Mouse (Mus musculus): ENCODE measurements around the gene Fam213a. TPM values are rescaled to one million over a fixed set of nuclear protein-coding genes. Genes with fewer than 3 reads are reported as not detected.
"Not testable (repeated sequence)": the region's sequence is repeated elsewhere in the genome, so short reads cannot be mapped to it uniquely, and the experiment has no call there.

Fam213a gene
- polyA plus RNA-seq (2014; fragmentation: Nextera tagmentation; extraction: Ambion mirVana) = 108 and 112 TPM in 2 replicates

DNA sequence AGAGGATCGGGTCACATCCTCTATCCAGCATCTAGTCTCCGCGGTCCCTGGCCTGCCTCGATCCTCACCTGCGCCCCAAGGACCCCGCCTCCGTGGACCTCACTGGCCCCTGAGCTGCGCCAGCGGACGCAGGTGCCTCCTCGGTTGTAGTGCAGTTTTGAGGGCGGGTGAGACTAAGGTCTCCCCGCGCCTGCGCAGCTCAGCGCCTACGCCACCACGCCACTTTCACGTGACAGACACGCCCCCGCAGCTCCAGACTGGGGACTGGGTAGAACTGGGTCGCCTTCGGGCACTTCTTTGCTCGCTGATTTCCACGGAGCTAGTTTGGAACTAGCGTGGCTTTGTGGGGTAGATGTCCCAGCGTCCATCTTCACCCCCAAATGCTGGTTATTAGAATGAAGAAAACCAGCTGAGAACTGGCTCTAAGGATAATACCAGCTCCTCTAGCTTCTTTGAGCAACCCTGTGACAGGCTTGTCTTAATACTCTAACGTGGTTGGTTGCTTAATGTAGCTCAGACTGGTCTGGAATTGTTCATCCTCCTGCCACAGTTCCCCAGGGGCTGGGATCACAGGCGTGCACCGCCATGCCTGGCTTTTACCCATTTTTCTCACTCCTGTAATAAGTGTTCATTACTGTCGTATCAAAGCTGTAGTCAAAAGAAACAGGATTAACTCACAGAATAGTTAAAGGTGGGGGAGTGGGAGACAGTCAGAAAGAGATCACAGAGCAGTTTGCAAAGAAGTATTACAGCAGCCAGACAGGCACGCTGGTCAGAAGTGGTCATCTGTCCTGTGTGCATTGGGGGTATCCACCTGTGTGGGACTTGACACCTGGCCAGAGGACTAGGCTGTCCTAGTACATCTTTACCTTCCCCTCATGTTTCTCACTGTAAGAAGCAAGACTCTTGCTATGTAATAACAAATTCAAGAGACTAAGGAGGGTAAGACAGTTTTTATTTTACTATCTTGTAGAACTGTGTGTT is at the start of gene Fam213a:
TSS of gene Fam213a (minus strand) at position 159 of the 984 bp plus-strand sequence.
- 6% methylated on average over 31 of the region's 32 CpGs for WGBS
- Histone ChIP-seq H3K36me3 (ENCODE audit: control insufficient read depth, insufficient read depth, low read length) (no peaks in the 10 kb centered on the region), H3K27me3 (ENCODE audit: control insufficient read depth, insufficient read depth, low read length) (no peaks in the 10 kb centered on the region), H3K27ac (ENCODE audit: low read depth, low read length) (no peak within 1 kb of the TSS), H3K4me3 (ENCODE audit: low read length) (peak within 1 kb of the TSS; percentile 53), H3K9ac (ENCODE audit: low read depth, low read length) (peak within 1 kb of the TSS; percentile 65), H3K9me3 (ENCODE audit: control insufficient read depth, low read length) (no peaks in the 10 kb centered on the region), H3K4me2 (replicated peaks; ENCODE audit: low read depth, low read length) (peak within 1 kb of the TSS; percentile 72), H3K4me1 (ENCODE audit: control insufficient read depth, insufficient read depth, low read length) (no peaks in the 10 kb centered on the region)
- ATAC-seq (ENCODE audit: low FRiP score, low TSS enrichment) = peak; percentile 97

DNA sequence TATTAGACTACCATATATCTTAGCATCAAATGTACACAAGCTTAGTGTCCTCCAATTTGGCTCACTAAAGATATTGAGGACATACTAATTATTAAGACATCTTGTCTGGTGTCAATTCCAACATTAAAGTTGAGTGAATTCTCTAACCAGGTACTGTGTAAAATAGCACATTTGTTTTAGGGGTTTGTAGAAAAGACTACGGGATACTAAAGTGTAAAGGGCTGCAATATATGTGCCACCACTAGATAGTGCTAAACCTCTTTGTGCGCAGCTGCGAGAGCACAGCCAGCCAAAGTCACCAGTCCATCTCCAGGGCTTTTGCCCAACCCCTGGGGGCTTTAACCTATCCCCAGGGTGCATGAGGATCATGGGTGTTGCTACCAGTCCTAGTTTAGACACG is 39.6 kb upstream of the Fam213a start:
- not testable (repeated sequence) for H3K4me2 ChIP-seq (replicated peaks; ENCODE audit: low read depth, low read length); H3K9ac ChIP-seq (ENCODE audit: low read depth, low read length); H3K27ac ChIP-seq (ENCODE audit: low read depth, low read length); H3K36me3 ChIP-seq (ENCODE audit: control insufficient read depth, insufficient read depth, low read length); H3K27me3 ChIP-seq (ENCODE audit: control insufficient read depth, insufficient read depth, low read length); H3K4me3 ChIP-seq (ENCODE audit: low read length); H3K9me3 ChIP-seq (ENCODE audit: control insufficient read depth, low read length); H3K4me1 ChIP-seq (ENCODE audit: control insufficient read depth, insufficient read depth, low read length); ATAC-seq (ENCODE audit: low FRiP score, low TSS enrichment)
- 72% methylated on average over 3 of the region's 4 CpGs for WGBS

DNA sequence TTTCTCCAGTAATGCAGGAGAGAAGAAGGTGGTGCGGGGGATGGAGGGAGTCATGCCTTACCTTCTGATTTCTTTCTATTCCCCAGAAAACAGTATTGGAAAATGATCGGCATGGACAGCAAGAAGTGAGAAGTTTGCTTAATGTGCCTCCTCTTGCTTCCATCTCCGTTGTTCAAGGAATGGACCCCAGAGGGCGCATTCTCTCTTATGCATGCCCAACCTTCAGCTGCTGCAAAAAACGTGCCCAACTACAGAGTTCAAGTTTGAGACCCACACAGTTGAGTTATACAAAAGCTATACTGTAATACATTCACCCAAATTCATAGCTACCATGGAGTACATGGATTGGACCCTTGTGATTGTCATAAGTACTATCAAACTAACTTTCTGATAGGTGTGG is 38.9 kb upstream of the Fam213a start:
- H3K9me3 ChIP-seq (ENCODE audit: control insufficient read depth, low read length) = no peaks in the 10 kb centered on the region
- no peak overlapping the region for H3K4me2 ChIP-seq (replicated peaks; ENCODE audit: low read depth, low read length)
- ATAC-seq (ENCODE audit: low FRiP score, low TSS enrichment) = no peak
- no peaks in the 10 kb centered on the region for H3K36me3 ChIP-seq (ENCODE audit: control insufficient read depth, insufficient read depth, low read length)
- H3K9ac ChIP-seq (ENCODE audit: low read depth, low read length) = no peak overlapping the region
- H3K4me3 ChIP-seq (ENCODE audit: low read length) = no peak overlapping the region
- H3K4me1 ChIP-seq (ENCODE audit: control insufficient read depth, insufficient read depth, low read length) = no peaks in the 10 kb centered on the region
- WGBS = 76% methylated on average over 5 of the region's 5 CpGs
- no peak overlapping the region for H3K27ac ChIP-seq (ENCODE audit: low read depth, low read length)
- no peaks in the 10 kb centered on the region for H3K27me3 ChIP-seq (ENCODE audit: control insufficient read depth, insufficient read depth, low read length)

DNA sequence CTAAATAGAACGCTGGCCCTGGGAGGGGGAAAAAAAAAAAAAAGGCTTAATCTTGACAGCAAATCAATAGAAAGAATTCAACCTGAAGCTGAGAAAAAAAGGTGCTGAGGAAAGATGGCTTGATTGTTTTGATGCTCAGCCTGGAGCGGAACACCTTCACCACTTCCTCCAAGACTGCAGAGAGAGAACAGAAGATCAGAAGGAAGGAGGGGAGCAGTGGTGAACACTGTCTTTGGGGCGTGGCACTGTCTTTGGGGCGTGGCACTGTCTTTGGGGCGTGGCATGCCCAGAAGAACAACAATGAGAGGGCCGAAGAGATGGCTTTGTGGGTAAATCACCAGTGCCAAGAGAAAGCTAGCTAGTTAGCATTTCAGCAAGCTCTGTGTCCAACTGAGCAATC is 36.9 kb upstream of the Fam213a start:
- Histone ChIP-seq H3K4me2 (replicated peaks; ENCODE audit: low read depth, low read length) (no peak overlapping the region), H3K9ac (ENCODE audit: low read depth, low read length) (no peak overlapping the region), H3K9me3 (ENCODE audit: control insufficient read depth, low read length) (no peaks in the 10 kb centered on the region), H3K4me1 (ENCODE audit: control insufficient read depth, insufficient read depth, low read length) (no peaks in the 10 kb centered on the region), H3K36me3 (ENCODE audit: control insufficient read depth, insufficient read depth, low read length) (no peaks in the 10 kb centered on the region), H3K27ac (ENCODE audit: low read depth, low read length) (no peak overlapping the region), H3K4me3 (ENCODE audit: low read length) (no peak overlapping the region), H3K27me3 (ENCODE audit: control insufficient read depth, insufficient read depth, low read length) (no peaks in the 10 kb centered on the region)
- WGBS = 80% methylated on average over 6 of the region's 6 CpGs
- ATAC-seq (ENCODE audit: low FRiP score, low TSS enrichment) = no peak

DNA sequence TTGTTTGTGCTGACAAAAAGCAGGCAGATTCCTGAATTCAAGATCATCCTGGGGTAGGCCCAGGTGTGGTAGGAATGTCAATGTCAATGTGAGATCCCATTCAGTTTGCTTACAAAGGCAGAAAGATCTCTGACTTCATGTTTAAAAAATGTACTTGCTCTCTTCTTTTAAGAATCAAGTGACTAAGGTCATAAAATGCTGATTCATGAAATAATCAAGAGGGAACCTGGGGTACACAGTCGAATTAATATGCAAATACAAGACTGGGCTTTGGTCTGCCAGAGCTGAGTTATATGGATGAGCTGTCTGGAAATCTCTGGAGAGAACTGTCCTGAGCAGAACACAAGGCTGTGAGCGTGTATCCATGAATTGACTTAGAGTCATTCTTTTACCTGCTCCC is 33.8 kb upstream of the Fam213a start:
- no peak for ATAC-seq (ENCODE audit: low FRiP score, low TSS enrichment)
- 89% methylated on average over 2 of the region's 2 CpGs for whole genome bisulfite sequencing
- no peak overlapping the region for H3K27ac ChIP-seq (ENCODE audit: low read depth, low read length)
- H3K4me3 ChIP-seq (ENCODE audit: low read length) = no peak overlapping the region
- no peaks in the 10 kb centered on the region for H3K4me1 ChIP-seq (ENCODE audit: control insufficient read depth, insufficient read depth, low read length)
- no peak overlapping the region for H3K9ac ChIP-seq (ENCODE audit: low read depth, low read length)
- no peak overlapping the region for H3K4me2 ChIP-seq (replicated peaks; ENCODE audit: low read depth, low read length)
- no peaks in the 10 kb centered on the region for H3K27me3 ChIP-seq (ENCODE audit: control insufficient read depth, insufficient read depth, low read length)
- no peaks in the 10 kb centered on the region for H3K36me3 ChIP-seq (ENCODE audit: control insufficient read depth, insufficient read depth, low read length)
- no peaks in the 10 kb centered on the region for H3K9me3 ChIP-seq (ENCODE audit: control insufficient read depth, low read length)

DNA sequence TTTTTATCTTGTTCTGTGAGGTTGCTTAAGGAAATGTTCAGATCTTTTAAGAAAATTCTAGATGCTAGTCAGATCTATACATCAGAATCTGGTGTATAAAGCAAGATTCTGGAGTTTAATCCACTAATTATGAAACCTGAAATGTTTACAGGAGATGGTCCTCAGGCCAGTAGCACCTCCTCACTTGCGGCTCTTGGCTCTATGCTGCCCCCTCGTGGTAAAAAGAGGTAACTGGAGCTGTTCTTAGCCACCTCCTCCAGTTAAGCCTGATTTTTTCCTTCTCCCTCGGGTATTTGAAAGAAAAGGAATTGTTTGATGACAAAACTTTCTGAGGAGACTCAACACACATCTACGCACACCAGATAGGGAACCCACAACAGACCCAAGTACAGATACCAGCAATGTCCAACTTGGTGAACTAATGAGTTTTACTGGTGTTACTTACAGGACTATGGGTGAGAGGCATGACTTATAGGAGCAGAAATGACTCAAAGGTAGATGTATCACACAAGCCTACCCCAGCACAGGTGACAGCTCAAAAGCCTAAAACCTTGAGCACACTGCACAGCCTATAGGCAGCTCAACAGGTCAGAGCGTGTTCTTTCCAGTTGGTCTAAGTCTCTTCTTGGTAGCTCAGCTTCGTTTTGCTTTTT is 21.7 kb upstream of the Fam213a start:
- ATAC-seq (ENCODE audit: low FRiP score, low TSS enrichment) = peak; percentile 48; the same call in 1 of the 2 replicates
- Histone ChIP-seq H3K4me2 (replicated peaks; ENCODE audit: low read depth, low read length) (no peak overlapping the region), H3K4me1 (ENCODE audit: control insufficient read depth, insufficient read depth, low read length) (no peaks in the 10 kb centered on the region), H3K9me3 (ENCODE audit: control insufficient read depth, low read length) (no peaks in the 10 kb centered on the region), H3K27ac (ENCODE audit: low read depth, low read length) (no peak overlapping the region), H3K36me3 (ENCODE audit: control insufficient read depth, insufficient read depth, low read length) (no peaks in the 10 kb centered on the region), H3K4me3 (ENCODE audit: low read length) (no peak overlapping the region), H3K27me3 (ENCODE audit: control insufficient read depth, insufficient read depth, low read length) (no peaks in the 10 kb centered on the region), H3K9ac (ENCODE audit: low read depth, low read length) (no peak overlapping the region)
- WGBS = 36% methylated on average over 6 of the region's 6 CpGs

DNA sequence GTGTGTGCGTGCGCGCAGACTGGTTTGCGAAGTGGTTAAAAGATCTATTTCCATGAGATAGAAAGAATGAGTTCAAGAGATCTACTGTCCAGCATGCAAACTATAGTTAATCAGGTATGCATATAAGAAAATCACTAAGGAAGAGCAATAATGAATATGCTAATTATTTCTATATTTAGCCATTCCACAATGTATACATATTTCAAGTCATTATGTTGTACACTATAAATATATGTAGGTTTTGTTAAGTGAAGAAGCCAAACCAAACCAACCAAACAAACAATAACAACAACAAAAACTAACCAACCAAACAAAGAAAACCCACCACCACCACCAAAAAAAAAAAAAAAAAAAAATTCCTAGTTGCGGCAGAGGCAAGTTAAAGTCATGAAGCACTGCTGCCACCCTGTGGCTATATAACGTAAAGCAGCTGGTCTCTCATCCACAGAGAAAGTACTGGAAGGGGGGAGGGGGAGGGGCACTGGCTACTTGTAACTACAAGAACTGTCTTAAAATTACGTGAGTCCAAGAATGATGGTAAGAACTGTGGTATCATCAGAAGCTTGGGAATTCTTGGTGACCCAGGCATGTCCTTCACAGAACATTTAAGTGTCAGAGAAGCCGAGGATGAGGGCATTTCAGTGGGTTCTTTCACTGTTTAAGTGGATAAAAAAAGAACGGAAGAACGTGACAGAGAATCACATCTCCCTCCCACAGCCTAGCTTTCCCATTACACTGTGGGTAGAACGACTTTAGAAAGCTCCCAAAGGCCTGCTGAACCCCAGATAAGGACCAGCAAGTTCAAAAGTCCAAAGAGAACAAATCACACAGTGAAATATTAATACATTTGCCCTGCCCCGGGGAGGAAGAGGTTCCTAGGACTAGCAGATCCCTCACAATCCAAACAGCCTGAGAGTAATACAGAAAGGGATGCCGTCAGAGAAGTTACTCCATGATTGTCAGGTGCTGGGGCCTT is 19.8 kb upstream of the Fam213a start:
- Histone ChIP-seq H3K36me3 (ENCODE audit: control insufficient read depth, insufficient read depth, low read length) (no peaks in the 10 kb centered on the region), H3K4me1 (ENCODE audit: control insufficient read depth, insufficient read depth, low read length) (no peaks in the 10 kb centered on the region), H3K9me3 (ENCODE audit: control insufficient read depth, low read length) (no peaks in the 10 kb centered on the region), H3K27ac (ENCODE audit: low read depth, low read length) (no peak overlapping the region), H3K9ac (ENCODE audit: low read depth, low read length) (no peak overlapping the region), H3K4me2 (replicated peaks; ENCODE audit: low read depth, low read length) (no peak overlapping the region; the same call in 1 of the 2 replicates), H3K27me3 (ENCODE audit: control insufficient read depth, insufficient read depth, low read length) (no peaks in the 10 kb centered on the region), H3K4me3 (ENCODE audit: low read length) (no peak overlapping the region)
- ATAC-seq (ENCODE audit: low FRiP score, low TSS enrichment) = peak; percentile 53; the same call in 1 of the 2 replicates
- 56% methylated on average over 13 of the region's 13 CpGs for WGBS

DNA sequence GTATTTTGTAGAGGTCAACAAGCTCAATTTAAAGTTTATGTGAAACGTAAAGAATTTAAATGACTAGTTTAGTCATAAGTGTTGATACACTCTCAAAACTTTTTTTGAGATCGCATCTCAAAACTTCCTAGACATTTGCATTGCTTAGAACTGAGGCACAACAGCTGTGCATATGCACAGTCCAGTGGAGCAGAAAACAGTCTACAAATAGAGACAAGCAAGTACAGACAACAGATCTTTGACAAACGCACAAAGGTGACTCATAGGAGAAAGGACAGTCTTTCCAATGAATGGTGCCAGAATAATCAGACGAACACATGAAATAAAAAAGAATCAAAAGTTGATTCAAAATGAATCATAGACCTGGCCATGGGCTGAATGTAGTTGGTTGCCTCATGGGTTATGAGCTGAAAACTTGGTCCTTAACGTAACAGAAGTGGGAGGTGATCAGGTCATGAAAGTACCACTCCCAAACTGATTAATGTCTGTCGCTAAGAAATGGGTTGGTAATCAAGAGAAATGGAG is 17.5 kb upstream of the Fam213a start:
- Histone ChIP-seq H3K4me3 (ENCODE audit: low read length) (no peak overlapping the region), H3K27ac (ENCODE audit: low read depth, low read length) (no peak overlapping the region), H3K27me3 (ENCODE audit: control insufficient read depth, insufficient read depth, low read length) (no peaks in the 10 kb centered on the region), H3K9ac (ENCODE audit: low read depth, low read length) (no peak overlapping the region), H3K4me2 (replicated peaks; ENCODE audit: low read depth, low read length) (no peak overlapping the region), H3K4me1 (ENCODE audit: control insufficient read depth, insufficient read depth, low read length) (no peaks in the 10 kb centered on the region), H3K9me3 (ENCODE audit: control insufficient read depth, low read length) (no peaks in the 10 kb centered on the region), H3K36me3 (ENCODE audit: control insufficient read depth, insufficient read depth, low read length) (no peaks in the 10 kb centered on the region)
- WGBS = 70% methylated on average over 6 of the region's 6 CpGs
- no peak for ATAC-seq (ENCODE audit: low FRiP score, low TSS enrichment)
